Mouse (Mus musculus) heart, embryonic 16.5 days (tissue): Measurements from ENCODE around the gene Erich3. TPM values are rescaled to one million over a fixed set of nuclear protein-coding genes. Genes with fewer than 3 reads are reported as not detected.

Experiments
- ATAC-seq: fragments of 200-750 bp; cut with Nextera tagmentation; replicated peaks from 2 replicates; pipeline ENCODE4 v1.8.0; 2017; ENCODE audit warnings: moderate number of reproducible peaks; ENCODE audit not compliant: insufficient read depth, low FRiP score; ENCODE audit errors: extremely low read depth
- H3K27ac ChIP-seq: fragments of 300-500 bp; sonication (generic); 2 replicates; pipeline ENCODE4 v1.5.1; 2014; ENCODE audit warnings: mild to moderate bottlenecking, low read length, control low read depth, moderate library complexity
- H3K27me3 ChIP-seq: fragments of 300-500 bp; sonication (generic); 2 replicates; pipeline ENCODE4 v1.6.1; 2014; ENCODE audit warnings: low read length, mixed read lengths; ENCODE audit not compliant: control insufficient read depth, insufficient read depth
- H3K36me3 ChIP-seq: fragments of 300-500 bp; sonication (generic); 2 replicates; pipeline ENCODE4 v1.6.1; 2014; ENCODE audit not compliant: control insufficient read depth, insufficient read depth
- H3K4me1 ChIP-seq: fragments of 300-500 bp; sonication (generic); 2 replicates; pipeline ENCODE4 v1.6.1; 2014; ENCODE audit warnings: low read length, mixed read lengths; ENCODE audit not compliant: control insufficient read depth, insufficient read depth
- H3K4me2 ChIP-seq: fragments of 300-500 bp; sonication (generic); 2 replicates; pipeline ENCODE4 v1.6.1; 2014; ENCODE audit warnings: low read depth, mild to moderate bottlenecking, control low read depth, low read length
- H3K4me3 ChIP-seq: fragments of 300-500 bp; sonication (generic); 2 replicates; pipeline ENCODE4 v1.5.1; 2014; ENCODE audit warnings: mild to moderate bottlenecking, control low read depth, low read length
- H3K9ac ChIP-seq: fragments of 300-500 bp; sonication (generic); 2 replicates; pipeline ENCODE4 v1.6.1; 2014; ENCODE audit warnings: low read length, control low read depth
- H3K9me3 ChIP-seq: fragments of 300-500 bp; sonication (generic); replicated peaks from 2 replicates; pipeline ENCODE4 v1.6.1; 2016; ENCODE audit warnings: low read length; ENCODE audit not compliant: control insufficient read depth
- WGBS: fragments of 180-500 bp; shearing (Covaris S2); extraction: QIAGEN DNeasy Blood & Tissue Kit; methylation state at CpG from one replicate; pipeline ENCODE4 v1.1.7; 2014; 5-methylcytosine and 5-hydroxymethylcytosine counted together
- polyA plus RNA-seq: library from polyadenylated mRNA; unstranded; fragments of >200 nt; fragmentation: Nextera tagmentation; extraction: Ambion mirVana; gene quantifications from 2 replicates; pipeline ENCODE4 v1.2.1, GENCODE M21; 2015

The Erich3 gene
- polyA plus RNA-seq, 1 experiment from 2014 or later: 0.53 TPM

DNA sequence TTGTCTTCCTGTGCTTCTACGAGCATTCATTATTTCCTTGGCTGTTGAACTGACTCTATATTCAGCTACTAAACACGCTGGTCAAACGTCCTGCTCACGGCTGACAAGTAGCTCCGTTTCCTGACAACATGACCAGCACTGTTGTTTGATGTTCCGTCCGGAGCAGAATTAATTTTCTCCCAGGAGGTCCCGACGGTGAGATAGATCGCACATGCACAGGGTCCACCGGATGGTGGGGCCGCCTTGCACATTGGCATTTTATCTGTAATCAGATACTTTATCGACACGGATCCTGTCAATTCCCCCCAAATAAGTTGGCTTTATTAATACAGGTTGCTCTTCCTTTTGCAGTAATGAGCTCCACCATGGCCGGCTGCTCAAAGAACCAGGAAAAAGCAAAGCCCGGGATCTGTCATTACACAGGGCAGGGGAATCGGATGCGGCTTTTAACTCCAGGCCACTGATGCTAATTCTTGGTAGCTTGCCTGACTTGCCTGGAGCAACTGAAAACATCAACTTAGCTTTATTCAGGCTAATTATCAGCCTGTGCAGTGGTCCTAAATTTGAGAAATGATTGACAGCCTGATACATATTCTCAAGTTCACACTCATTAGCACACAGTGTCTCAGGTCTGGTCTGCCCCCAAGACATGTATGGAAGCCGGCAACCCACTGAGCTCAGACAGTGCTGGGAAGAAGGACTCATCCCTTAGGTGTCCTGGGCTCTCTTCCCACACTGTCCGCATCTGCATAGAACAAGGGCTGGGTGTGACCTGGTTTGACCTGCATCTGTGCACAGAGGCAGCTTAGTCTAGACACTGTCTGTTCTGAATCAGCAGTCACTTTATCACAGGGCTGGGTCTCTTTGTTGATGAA is 14.0 kb upstream of the Erich3 start:
- Histone ChIP-seq H3K9ac (no peak overlapping the region), H3K27ac (no peak overlapping the region), H3K9me3 (no peaks in the 10 kb centered on the region), H3K4me1 (no peaks in the 10 kb centered on the region; the same call in 1 of the 2 replicates), H3K4me2 (no peak overlapping the region), H3K27me3 (peaks cover 10% of the 10 kb centered on the region), H3K4me3 (no peak overlapping the region), H3K36me3 (no peaks in the 10 kb centered on the region)
- WGBS: 72% methylated on average over 20 of the region's 20 CpGs
- ATAC-seq: no peak

DNA sequence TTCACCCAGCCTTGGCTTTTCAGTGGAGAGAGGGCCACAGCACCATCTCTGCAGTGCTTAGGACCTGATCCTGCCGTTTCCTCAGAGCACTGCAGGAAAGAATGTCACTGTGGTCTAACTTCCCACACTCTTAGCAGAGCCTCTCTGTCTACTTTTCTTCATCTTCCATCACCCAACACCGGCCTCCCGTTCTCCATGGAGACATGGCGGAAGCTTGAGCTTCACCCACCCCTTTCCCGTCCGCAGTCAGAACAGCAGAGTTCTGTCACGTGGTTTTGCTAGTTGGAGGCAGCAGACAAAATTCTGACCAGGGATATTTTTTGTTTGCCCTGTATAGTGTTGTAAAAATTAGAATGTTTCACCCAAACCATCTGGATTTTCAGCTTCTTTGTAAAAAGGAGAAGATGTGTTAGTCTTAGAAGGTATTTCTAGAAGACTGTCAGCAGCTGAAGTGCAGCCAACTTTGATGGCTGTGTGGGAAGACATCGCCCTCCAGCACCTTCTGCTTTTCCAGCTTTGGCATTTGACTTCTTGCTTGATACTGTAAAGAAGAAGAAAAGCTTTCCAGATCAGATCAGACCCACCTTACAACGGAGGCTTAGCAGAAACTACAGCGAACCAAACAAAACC is 12.4 kb upstream of the Erich3 start:
- Histone ChIP-seq H3K9ac (no peak overlapping the region), H3K36me3 (no peaks in the 10 kb centered on the region), H3K4me3 (no peak overlapping the region), H3K4me1 (no peaks in the 10 kb centered on the region; the same call in 1 of the 2 replicates), H3K9me3 (no peaks in the 10 kb centered on the region), H3K27ac (no peak overlapping the region), H3K4me2 (no peak overlapping the region), H3K27me3 (peaks cover 10% of the 10 kb centered on the region)
- ATAC-seq: no peak
- 75% methylated on average over 10 of the region's 10 CpGs for WGBS

DNA sequence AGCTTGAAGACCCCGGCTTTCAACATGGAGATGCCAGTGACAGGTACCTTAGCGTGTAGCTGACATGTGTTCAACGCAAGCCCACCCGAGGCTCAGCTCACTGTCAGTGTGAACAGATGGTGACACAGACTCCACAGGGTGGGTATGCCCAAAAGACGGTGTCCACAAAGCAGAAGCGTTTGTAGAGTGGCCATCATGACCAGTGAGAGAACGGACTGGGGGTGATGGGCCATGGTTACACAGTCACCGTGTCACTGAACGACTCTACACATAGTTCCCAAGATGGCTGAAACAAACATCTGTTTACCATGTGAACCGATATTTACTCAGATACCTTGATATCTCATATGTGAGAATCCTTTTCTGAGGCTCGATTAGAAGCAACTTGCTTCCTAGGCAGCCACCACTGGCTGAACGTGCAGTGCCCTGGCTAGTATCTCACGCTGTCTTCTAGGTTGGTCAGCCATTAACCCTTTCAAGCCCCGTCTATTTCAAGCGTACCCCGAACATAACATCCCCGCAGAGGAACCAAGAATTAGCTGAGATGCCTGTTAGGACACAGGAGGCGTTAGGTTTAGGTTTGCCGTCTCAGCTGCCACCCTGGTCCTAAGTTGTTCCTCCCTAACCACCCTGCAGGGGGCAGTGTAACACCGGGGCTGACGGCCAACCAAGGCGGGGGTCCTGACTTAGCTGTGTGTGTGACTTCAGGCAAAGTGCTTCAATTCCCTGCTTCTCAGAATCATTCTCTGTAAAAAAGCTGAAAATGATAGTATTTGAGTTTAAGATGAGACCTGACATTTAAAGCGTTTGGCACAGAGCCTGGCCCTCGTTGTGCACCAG is 10.9 kb upstream of the Erich3 start:
- Histone ChIP-seq H3K4me2 (no peak overlapping the region), H3K27ac (no peak overlapping the region), H3K4me3 (no peak overlapping the region), H3K27me3 (peaks cover 10% of the 10 kb centered on the region), H3K9ac (no peak overlapping the region), H3K9me3 (no peaks in the 10 kb centered on the region), H3K36me3 (no peaks in the 10 kb centered on the region), H3K4me1 (no peaks in the 10 kb centered on the region; the same call in 1 of the 2 replicates)
- WGBS: 41% methylated on average over 24 of the region's 24 CpGs
- ATAC-seq: no peak

DNA sequence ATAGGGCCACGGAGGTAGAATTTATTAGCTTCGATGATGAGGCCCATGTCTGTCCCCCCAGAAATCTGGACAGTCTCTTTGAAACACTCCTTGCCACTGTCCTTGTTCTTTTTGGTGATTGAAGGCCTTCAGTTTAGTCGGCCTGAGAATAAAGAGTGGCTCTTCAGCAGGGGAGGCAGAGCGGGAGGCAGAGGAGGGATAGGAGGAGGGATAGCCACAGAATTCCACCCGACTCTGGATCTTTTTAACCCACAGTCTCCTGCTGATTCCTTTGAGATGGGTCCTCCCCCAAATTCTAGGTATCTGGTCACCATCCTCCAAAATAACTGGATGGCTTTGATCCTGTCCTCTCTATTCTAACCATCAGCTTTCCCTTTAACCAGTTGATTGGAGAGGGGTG is 10.2 kb upstream of the Erich3 start:
- no peaks in the 10 kb centered on the region; the same call in 1 of the 2 replicates for H3K4me1 ChIP-seq
- H3K4me2 ChIP-seq: no peak overlapping the region
- H3K9me3 ChIP-seq: no peaks in the 10 kb centered on the region
- no peak overlapping the region for H3K27ac ChIP-seq
- H3K27me3 ChIP-seq: peaks cover 10% of the 10 kb centered on the region
- no peaks in the 10 kb centered on the region for H3K36me3 ChIP-seq
- ATAC-seq: no peak
- WGBS: 70% methylated on average over 5 of the region's 5 CpGs
- H3K4me3 ChIP-seq: no peak overlapping the region
- H3K9ac ChIP-seq: no peak overlapping the region

GRCm38 (mm10) chr3:154654284-154654683 is 9.4 kb upstream of the Erich3 start:
- Histone ChIP-seq H3K36me3 (no peaks in the 10 kb centered on the region), H3K27me3 (peaks cover 10% of the 10 kb centered on the region), H3K9me3 (no peaks in the 10 kb centered on the region), H3K27ac (no peak overlapping the region), H3K4me2 (no peak overlapping the region), H3K9ac (no peak overlapping the region), H3K4me3 (no peak overlapping the region), H3K4me1 (no peaks in the 10 kb centered on the region; the same call in 1 of the 2 replicates)
- WGBS: 45% methylated on average over 6 of the region's 6 CpGs
- ATAC-seq: no peak

GRCm38 (mm10) chr3:154654901-154655300 is 8.8 kb upstream of the Erich3 start:
- Histone ChIP-seq H3K4me3 (no peak overlapping the region), H3K4me1 (no peaks in the 10 kb centered on the region; the same call in 1 of the 2 replicates), H3K9me3 (no peaks in the 10 kb centered on the region), H3K36me3 (no peaks in the 10 kb centered on the region), H3K27me3 (peaks cover 8% of the 10 kb centered on the region), H3K4me2 (no peak overlapping the region), H3K9ac (no peak overlapping the region), H3K27ac (no peak overlapping the region)
- no peak for ATAC-seq
- 51% methylated on average over 12 of the region's 12 CpGs for WGBS

DNA sequence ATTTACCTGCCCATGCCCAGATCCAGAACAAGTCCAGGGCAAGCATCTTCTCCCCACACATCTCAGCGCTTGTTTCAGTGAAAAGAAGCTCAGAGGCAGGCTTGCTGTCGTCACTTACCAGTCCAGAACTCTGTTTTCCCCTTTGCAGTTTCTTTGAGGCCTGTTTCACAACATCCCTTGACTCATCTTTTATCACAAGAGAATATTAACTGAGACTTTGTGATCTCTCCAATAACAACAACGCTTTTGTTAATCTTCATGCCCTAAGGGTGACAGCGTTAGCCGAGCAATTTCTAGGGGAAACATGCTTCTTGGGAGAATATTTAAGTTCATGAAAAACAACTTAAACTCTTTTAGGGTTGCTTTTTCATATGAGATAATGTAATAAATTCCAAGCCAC is 7.9 kb upstream of the Erich3 start:
- H3K27ac ChIP-seq: no peak overlapping the region
- no peak for ATAC-seq
- H3K4me2 ChIP-seq: no peak overlapping the region
- H3K27me3 ChIP-seq: peaks cover 6% of the 10 kb centered on the region
- H3K4me1 ChIP-seq: no peaks in the 10 kb centered on the region; the same call in 1 of the 2 replicates
- H3K9ac ChIP-seq: no peak overlapping the region
- 80% methylated on average over 5 of the region's 5 CpGs for WGBS
- no peaks in the 10 kb centered on the region for H3K36me3 ChIP-seq
- H3K4me3 ChIP-seq: no peak overlapping the region
- H3K9me3 ChIP-seq: no peaks in the 10 kb centered on the region

DNA sequence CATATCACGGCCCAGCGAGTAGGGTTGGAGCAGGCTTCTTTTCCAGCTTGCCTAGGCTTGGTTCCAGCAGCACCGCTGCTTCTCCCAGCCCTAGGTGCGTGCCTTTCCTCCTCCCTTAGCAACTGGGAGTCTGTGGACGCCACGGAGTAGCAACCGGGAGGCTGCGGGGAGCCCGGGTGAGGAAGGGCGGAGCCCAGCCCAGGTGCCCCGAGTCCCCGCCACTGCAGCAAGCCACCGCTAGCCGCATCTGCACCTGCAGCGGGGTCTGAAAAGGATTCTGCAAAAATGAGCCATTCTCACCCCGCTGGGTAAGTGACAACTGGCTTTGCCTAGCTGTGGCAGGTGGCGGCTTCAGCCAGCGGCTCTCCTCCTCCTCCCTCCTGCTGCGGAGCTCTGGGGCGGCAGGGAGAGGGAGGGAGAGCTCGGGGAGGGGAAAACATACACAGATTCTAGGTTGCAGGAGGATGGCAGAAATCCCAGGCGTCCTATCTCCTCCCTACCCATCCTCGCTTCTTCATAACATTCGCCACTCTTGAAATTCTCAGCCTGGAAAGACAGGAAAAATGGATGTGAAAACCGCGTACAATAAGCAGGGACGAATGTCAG is 420 bp downstream of the Erich3 start:
- peak overlapping the region; percentile 56; the same call in 1 of the 2 replicates for H3K9ac ChIP-seq
- peak overlapping the region; percentile 46 for H3K4me3 ChIP-seq
- peak; percentile 75 for ATAC-seq
- H3K27ac ChIP-seq: no peak overlapping the region
- H3K9me3 ChIP-seq: no peaks in the 10 kb centered on the region
- H3K4me1 ChIP-seq: no peaks in the 10 kb centered on the region
- peaks cover 28% of the 10 kb centered on the region for H3K27me3 ChIP-seq
- H3K4me2 ChIP-seq: peak overlapping the region; percentile 78
- 4% methylated on average over 24 of the region's 27 CpGs for whole genome bisulfite sequencing
- H3K36me3 ChIP-seq: no peaks in the 10 kb centered on the region
